Mouse (Mus musculus): ENCODE results near the gene Chchd6. TPM values are rescaled to one million over a fixed set of nuclear protein-coding genes. Genes with fewer than 3 reads are reported as not detected.

Chchd6 gene
- 7.1 and 9.0 TPM in 2 replicates for total RNA-seq (2014; fragmentation: Nextera tagmentation)
- 4.7 and 5.3 TPM in 2 replicates for total RNA-seq (2017)
- polyA plus RNA-seq (2012), result 13.3 and 15.8 TPM in 2 replicates

DNA sequence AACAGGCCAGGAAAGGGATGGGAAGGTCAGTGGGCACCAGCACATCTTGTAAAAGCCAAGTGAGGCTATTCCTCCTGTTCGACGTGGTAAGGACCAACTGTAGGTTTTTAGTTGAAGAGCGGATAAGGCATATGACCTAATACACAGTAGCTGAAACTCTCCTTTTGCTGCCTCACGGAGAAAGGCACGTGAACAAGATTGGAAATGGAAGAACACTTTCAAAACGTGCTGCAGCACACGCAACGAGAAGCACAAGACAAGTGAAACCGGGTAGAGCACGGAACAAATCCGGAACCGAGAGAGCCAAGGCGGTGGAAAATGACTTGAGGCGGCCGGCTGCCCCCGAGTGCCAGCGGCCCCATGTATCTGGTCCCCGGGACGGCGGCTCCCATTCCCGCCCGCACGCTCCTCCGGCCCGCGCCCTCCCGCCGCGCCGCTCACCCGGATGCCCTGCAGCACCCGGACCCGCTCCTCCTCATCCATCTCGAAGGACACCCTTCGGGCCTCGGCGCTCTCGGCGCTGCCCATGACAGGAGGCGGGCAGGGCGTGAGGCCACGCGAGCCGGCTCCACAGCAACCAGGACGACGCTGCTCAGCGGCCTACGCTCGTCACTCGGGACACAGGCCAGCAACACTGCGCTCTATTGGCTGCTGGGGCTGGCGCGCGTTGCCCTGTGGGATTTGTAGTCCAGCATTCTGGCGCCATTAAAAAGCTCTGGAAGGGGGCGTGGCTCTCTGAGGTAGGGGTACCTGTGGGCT lies at the start of gene Chchd6:
Chchd6 (minus strand) TSS at position 635 of the 759 bp plus-strand sequence.
- Histone ChIP-seq H3K9me3 (replicated peaks) (peaks cover 4% of the 10 kb centered on the region; the same call in 1 of the 2 replicates), H3K4me1 (ENCODE audit: insufficient read depth, low read depth, low read length) (peaks cover 9% of the 10 kb centered on the region), H3K36me3 (replicated peaks) (no peaks in the 10 kb centered on the region), H3K4me3 (ENCODE audit: low read depth, low read length) (peak within 1 kb of the TSS; percentile 74), H3K27me3 (ENCODE audit: insufficient read depth, low read length) (no peaks in the 10 kb centered on the region)
- peak; percentile 92 for ATAC-seq (ENCODE audit: extremely low read depth, insufficient number of reproducible peaks, low FRiP score, poor library complexity, severe bottlenecking)
- no peak for TF ChIP-seq CTCF (IDR thresholded peaks at IDR 0.05; ENCODE audit: low read depth, low read length)
- TF ChIP-seq GATA1 (IDR thresholded peaks at IDR 0.05; ENCODE audit: borderline replicate concordance, low read length), result no peak
- no peak for TF ChIP-seq GATA2 (IDR thresholded peaks at IDR 0.05; ENCODE audit: borderline replicate concordance, low read depth, low read length)
- TF ChIP-seq TAL1 (conservative IDR thresholded peaks at IDR 0.05; ENCODE audit: low read depth, low read length), result no peak
- TF ChIP-seq POLR2AphosphoS5 (IDR thresholded peaks at IDR 0.05; ENCODE audit: insufficient replicate concordance, low read depth, low read length), result no peak
- peak; percentile 77 for DNase-seq (ENCODE audit: low spot score)

DNA sequence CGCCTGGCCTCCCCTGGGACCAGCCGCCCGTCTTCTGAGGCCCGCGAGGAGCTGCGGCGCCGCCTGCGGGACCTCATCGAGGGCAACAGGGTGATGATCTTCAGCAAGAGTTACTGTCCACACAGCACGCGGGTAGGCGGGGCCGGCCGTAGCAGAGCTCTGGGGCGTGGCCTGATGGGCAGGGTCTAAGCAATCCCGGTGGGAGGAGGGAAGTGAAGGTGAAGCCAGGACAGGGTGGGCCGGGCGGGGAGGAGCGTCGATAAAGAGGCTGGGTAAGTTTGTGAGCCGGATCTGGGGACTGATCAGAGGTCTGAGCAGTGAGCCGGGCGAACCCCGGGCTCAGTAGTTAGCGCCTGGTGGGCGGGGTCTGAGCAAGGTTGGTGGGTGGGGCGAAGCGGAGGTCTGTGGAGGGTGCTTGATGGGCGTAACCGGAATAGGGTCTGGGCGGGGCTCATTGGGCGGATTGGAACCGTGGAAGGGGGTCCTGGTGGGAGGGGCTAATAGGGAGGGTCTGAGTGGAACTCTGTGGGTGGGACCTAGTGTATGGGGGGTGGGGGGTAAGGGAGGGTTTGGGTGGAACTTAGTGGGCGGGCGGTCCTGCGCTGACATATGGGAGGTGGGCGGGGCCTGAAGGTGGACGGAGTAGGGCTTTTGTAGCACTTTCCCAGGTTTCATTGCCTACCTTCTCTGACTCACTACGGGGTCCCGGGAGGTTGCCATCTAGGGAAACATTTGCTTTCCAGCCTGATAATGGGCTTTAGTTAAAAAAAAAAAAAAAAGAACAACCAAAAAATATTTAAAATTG lies 49.0 kb upstream of the Chchd6 start:
- peaks cover 12% of the 10 kb centered on the region for H3K4me1 ChIP-seq (ENCODE audit: insufficient read depth, low read depth, low read length)
- DNase-seq (ENCODE audit: low spot score) (peak; percentile 89), ATAC-seq (ENCODE audit: extremely low read depth, insufficient number of reproducible peaks, low FRiP score, poor library complexity, severe bottlenecking) (peak; percentile 86)
- TF ChIP-seq POLR2AphosphoS5 (IDR thresholded peaks at IDR 0.05; ENCODE audit: insufficient replicate concordance, low read depth, low read length), result no peak
- TF ChIP-seq GATA1 (IDR thresholded peaks at IDR 0.05; ENCODE audit: borderline replicate concordance, low read length), result no peak
- TF ChIP-seq TAL1 (conservative IDR thresholded peaks at IDR 0.05; ENCODE audit: low read depth, low read length), result no peak
- no peak for TF ChIP-seq CTCF (IDR thresholded peaks at IDR 0.05; ENCODE audit: low read depth, low read length)
- TF ChIP-seq GATA2 (IDR thresholded peaks at IDR 0.05; ENCODE audit: borderline replicate concordance, low read depth, low read length), result no peak
- H3K27me3 ChIP-seq (ENCODE audit: insufficient read depth, low read length), result peaks cover 7% of the 10 kb centered on the region
- no peaks in the 10 kb centered on the region for H3K36me3 ChIP-seq (replicated peaks)
- no peaks in the 10 kb centered on the region for H3K9me3 ChIP-seq (replicated peaks)
- peak overlapping the region; percentile 73 for H3K4me3 ChIP-seq (ENCODE audit: low read depth, low read length)

DNA sequence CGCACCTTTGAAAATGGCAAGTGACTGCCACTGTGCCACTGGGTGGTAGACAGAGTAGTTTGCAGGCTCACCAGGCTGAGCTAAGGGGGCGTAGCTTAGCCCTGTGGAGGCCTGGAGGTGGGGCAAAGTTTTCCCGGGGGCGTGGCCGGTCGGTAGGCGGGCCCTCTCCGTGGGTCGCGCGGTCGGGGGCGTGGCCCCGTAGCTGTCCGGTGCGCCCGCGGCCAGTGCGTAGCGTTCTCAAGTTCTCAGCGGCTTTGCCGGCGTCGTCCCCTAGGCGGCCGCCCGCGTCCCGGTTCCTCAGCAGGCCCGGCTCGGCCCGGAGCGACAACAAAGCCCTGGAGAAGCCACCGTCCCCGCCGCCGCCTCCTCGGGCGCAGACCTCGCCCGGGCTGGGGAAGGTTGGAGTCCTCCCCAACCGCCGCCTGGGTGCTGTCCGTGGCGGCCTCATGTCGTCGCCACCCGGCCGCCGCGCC lies 48.4 kb upstream of the Chchd6 start, which contains the start of gene Txnrd3:
Txnrd3 (plus strand) TSS at position 191 of the 473 bp plus-strand sequence.
- DNase-seq (ENCODE audit: low spot score) (peak; percentile 84), ATAC-seq (ENCODE audit: extremely low read depth, insufficient number of reproducible peaks, low FRiP score, poor library complexity, severe bottlenecking) (peak; percentile 67)
- no peak for TF ChIP-seq TAL1 (conservative IDR thresholded peaks at IDR 0.05; ENCODE audit: low read depth, low read length)
- TF ChIP-seq GATA2 (IDR thresholded peaks at IDR 0.05; ENCODE audit: borderline replicate concordance, low read depth, low read length), result no peak
- TF ChIP-seq POLR2AphosphoS5 (IDR thresholded peaks at IDR 0.05; ENCODE audit: insufficient replicate concordance, low read depth, low read length), result no peak
- TF ChIP-seq GATA1 (IDR thresholded peaks at IDR 0.05; ENCODE audit: borderline replicate concordance, low read length), result no peak
- no peak for TF ChIP-seq CTCF (IDR thresholded peaks at IDR 0.05; ENCODE audit: low read depth, low read length)
- Histone ChIP-seq H3K4me3 (ENCODE audit: low read depth, low read length) (peak within 1 kb of the TSS; percentile 73), H3K27me3 (ENCODE audit: insufficient read depth, low read length) (peaks cover 8% of the 10 kb centered on the region), H3K4me1 (ENCODE audit: insufficient read depth, low read depth, low read length) (peaks cover 12% of the 10 kb centered on the region), H3K9me3 (replicated peaks) (no peaks in the 10 kb centered on the region), H3K36me3 (replicated peaks) (no peaks in the 10 kb centered on the region)

DNA sequence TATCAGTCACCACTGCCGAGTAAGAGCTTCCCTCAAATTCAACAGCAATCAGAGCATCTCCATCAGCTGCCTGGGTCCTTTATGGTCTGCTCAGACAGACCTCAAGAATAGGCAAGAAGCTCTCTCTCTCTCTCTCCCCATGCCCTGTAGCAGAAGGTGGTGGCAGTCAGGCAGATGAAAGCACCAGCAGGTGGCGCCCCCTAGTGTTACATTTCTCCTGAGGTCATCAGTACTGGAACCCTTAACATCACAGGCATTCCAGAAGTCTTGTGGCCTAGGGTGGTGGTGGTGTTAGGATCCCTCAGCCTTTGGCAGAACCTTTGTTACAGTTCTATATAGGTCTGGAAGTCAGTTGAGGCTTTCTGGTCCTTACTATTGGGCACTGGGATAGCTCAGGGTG lies 43.6 kb upstream of the Chchd6 start:
- Histone ChIP-seq H3K4me3 (ENCODE audit: low read depth, low read length) (no peak overlapping the region), H3K4me1 (ENCODE audit: insufficient read depth, low read depth, low read length) (peaks cover 10% of the 10 kb centered on the region), H3K27me3 (ENCODE audit: insufficient read depth, low read length) (peaks cover 25% of the 10 kb centered on the region), H3K36me3 (replicated peaks) (no peaks in the 10 kb centered on the region), H3K9me3 (replicated peaks) (no peaks in the 10 kb centered on the region)
- ATAC-seq (ENCODE audit: extremely low read depth, insufficient number of reproducible peaks, low FRiP score, poor library complexity, severe bottlenecking), result no peak
- TF ChIP-seq TAL1 (conservative IDR thresholded peaks at IDR 0.05; ENCODE audit: low read depth, low read length) (no peak), POLR2AphosphoS5 (IDR thresholded peaks at IDR 0.05; ENCODE audit: insufficient replicate concordance, low read depth, low read length) (no peak), CTCF (IDR thresholded peaks at IDR 0.05; ENCODE audit: low read depth, low read length) (peak; percentile 30; the same call in 1 of the 2 replicates), GATA2 (IDR thresholded peaks at IDR 0.05; ENCODE audit: borderline replicate concordance, low read depth, low read length) (no peak), GATA1 (IDR thresholded peaks at IDR 0.05; ENCODE audit: borderline replicate concordance, low read length) (no peak)
- DNase-seq (ENCODE audit: low spot score), result peak; percentile 10

DNA sequence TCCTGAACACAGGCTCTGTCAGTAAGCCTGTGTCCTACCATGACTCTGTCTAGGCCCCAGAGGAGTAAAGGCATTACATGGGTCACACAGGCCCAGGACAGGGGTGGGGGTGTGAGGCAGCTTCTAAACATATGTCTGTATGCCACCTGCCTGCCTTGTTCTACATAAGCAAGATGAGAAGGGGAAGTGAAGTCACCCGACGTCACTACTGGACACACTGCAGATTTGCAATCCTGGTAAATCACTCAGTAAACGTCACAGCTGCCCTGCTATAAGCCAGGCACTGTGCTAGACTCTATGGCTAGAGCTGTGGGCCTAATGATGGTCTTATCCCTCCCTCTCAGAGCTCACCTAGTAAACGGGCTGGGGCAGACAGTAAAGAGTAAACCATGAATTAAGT lies 42.5 kb upstream of the Chchd6 start:
- DNase-seq (ENCODE audit: low spot score) (no peak), ATAC-seq (ENCODE audit: extremely low read depth, insufficient number of reproducible peaks, low FRiP score, poor library complexity, severe bottlenecking) (no peak)
- peaks cover 26% of the 10 kb centered on the region for H3K27me3 ChIP-seq (ENCODE audit: insufficient read depth, low read length)

More for the DNA sequence above, 42.5 kb upstream of the Chchd6 start:
- no peaks in the 10 kb centered on the region for H3K9me3 ChIP-seq (replicated peaks)
- no peaks in the 10 kb centered on the region for H3K36me3 ChIP-seq (replicated peaks)
- H3K4me3 ChIP-seq (ENCODE audit: low read depth, low read length), result no peak overlapping the region
- H3K4me1 ChIP-seq (ENCODE audit: insufficient read depth, low read depth, low read length), result no peaks in the 10 kb centered on the region
- TF ChIP-seq POLR2AphosphoS5 (IDR thresholded peaks at IDR 0.05; ENCODE audit: insufficient replicate concordance, low read depth, low read length), result no peak
- TF ChIP-seq CTCF (IDR thresholded peaks at IDR 0.05; ENCODE audit: low read depth, low read length), result no peak
- TF ChIP-seq GATA2 (IDR thresholded peaks at IDR 0.05; ENCODE audit: borderline replicate concordance, low read depth, low read length), result no peak
- no peak for TF ChIP-seq GATA1 (IDR thresholded peaks at IDR 0.05; ENCODE audit: borderline replicate concordance, low read length)
- TF ChIP-seq TAL1 (conservative IDR thresholded peaks at IDR 0.05; ENCODE audit: low read depth, low read length), result no peak

All from G1E (cell line).